Mouse (Mus musculus): ENCODE data around the gene Olfr1062. TPM values are rescaled to one million over a fixed set of nuclear protein-coding genes. Genes with fewer than 3 reads are reported as not detected.
"Not testable (repeated sequence)": the region's sequence is repeated elsewhere in the genome, so short reads cannot be mapped to it uniquely, and the experiment has no call there.

Olfr1062 gene
- not detected in 2 replicates for polyA plus RNA-seq (2012; rRNA removed)

DNA sequence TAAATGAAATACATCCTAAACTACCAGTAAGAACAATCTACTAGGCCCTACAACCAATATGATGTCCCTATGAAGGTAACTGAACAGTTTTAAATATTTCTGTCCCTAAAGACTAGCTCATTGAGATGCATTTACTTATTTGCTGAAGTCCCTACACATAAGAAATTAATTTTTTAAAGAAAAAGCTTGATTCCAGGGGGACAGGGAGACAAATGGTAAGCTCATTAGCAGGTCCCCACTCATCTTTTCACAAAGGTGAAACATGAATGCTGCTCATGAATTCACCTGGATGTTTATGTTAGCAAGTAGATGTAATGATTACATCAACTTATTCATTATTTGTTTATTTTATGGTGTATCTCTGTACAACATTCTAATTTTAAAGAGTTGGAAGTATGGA is at the start of gene Olfr1062:
TSS of gene Olfr1062 (minus strand) at position 101 of the 400 bp plus-strand sequence.
- DNase-seq (ENCODE audit: low read depth) = not testable (repeated sequence)

DNA sequence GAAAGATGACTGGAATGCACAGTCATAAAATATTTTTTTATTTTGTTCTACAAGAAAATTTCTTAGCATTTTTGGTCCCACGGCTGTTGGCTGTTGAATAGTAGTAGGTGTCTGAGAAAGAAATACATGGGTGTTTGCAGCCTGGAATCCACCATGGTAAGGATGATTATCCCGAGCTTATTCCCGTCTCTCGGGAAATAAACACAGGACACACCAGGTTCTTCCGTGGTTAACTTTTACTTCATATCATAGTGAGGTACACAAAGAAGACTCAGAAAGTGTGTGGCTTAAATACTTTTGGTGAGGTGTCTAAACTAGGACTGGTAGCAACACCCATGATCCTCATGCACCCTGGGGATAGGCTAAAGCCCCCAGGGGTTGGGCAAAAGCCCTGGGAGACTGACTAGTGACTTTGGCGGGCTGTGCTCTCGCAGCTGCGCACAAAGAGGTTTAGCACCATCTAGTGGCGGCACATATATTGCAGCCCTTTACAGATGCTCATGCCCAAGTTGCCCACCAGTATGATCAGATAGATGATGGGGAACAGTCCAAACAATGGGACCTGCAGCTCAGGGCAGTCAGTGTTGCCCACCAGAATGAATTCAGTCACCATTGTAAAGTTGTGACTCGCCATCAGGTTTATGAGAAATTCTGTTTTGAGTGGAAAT is 38.0 kb upstream of the Olfr1062 start:
- DNase-seq (ENCODE audit: low read depth) = no peak

DNA sequence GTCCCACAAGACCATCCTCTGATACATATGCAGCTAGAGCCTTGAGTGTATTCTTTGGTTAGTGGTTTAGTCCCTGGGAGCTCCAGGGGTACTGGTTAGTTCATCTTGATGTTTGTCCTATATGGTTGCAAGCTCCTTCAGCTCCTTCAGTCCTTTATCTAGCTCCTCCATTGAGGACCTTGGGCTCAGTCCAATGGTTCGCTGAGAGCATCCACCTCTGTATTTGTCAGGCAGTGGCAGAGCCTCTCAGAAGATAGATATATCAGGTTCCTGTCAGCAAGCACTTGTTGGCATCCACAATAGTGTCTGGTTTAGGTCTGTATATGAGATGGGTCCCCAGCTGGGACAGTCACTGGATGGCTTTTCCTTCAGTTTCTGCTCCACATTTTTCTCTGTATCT is 33.9 kb upstream of the Olfr1062 start:
- DNase-seq (ENCODE audit: low read depth) = no peak

DNA sequence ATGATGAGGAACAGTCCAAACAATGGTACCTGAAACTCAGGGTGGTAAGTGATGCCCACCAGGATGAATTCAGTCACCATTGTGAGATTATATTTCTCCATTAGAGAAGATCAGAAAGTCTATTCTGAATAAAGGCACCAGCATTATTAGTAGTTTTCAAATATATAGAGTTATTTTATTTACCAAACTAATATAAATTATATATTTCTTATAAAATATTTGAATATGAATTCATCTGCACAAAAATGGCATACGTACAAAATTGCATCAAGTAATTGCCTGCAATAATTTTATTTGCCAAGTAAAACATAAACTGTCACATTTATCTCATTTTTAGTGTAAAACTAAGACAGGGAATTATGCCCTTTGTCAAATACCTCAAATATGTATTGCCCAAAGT is 29.6 kb upstream of the Olfr1062 start, which contains the start of gene Olfr1066:
TSS of gene Olfr1066 (minus strand) at position 101 of the 400 bp plus-strand sequence.
- DNase-seq (ENCODE audit: low read depth) = no peak

DNA sequence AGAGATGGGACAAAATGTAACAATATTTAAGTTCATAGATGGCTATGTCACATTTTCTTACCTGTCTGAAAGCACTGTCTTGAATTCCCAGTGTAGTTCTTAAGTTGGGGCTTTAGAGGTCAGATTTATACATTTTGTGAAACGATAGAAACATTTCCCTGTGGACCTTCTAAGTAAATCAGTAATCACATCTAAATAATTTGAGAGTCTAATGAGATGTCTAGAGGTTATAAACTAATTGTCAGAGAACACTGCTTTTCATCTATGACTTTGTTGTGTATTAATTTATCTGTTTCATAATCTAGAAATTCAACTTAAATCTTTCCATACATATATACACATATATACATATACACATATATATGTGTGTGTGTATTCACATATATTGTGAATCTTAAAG is 23.9 kb upstream of the Olfr1062 start, which contains the start of gene Olfr1065:
TSS of gene Olfr1065 (minus strand) at position 101 of the 400 bp plus-strand sequence.
- not testable (repeated sequence) for DNase-seq (ENCODE audit: low read depth)

DNA sequence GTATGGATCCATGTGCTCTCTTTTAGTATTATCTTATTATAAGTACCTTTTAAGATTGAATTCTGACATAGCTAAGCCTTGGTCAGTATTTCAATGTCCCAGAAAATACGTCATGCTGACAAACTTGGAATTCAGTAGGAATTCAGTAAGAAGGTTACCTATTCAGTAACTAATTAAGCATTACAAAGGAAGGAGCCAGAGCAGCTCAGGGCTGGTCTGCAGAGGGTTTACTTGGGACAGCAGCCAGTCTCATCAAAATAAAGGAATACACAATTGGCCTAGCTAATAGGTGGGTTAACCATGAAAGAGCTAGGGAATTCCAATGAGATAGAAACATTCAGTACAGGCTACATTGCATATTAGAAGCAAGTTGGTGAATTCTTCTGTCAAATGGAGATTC is 15.6 kb upstream of the Olfr1062 start:
- DNase-seq (ENCODE audit: low read depth) = not testable (repeated sequence)

DNA sequence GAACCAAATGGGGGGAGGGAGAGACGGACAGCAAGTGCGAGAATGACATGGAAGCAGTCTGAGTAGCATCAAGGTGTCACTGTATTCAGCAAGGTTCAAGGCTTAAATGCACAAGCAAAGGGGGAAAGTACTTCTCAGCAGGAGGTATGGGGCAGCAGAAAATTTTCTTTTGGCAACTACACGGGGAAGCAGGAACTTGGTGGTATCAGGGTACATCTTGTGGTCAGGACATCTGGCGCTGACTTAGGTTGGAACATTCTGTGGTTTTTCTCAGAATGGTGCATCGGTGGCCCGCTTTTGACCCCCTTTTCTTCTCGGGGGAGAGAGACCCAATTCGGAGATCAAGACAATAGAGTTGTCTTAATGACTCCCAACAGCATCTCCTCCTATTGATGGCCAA is 2.0 kb upstream of the Olfr1062 start:
- DNase-seq (ENCODE audit: low read depth) = not testable (repeated sequence)

DNA sequence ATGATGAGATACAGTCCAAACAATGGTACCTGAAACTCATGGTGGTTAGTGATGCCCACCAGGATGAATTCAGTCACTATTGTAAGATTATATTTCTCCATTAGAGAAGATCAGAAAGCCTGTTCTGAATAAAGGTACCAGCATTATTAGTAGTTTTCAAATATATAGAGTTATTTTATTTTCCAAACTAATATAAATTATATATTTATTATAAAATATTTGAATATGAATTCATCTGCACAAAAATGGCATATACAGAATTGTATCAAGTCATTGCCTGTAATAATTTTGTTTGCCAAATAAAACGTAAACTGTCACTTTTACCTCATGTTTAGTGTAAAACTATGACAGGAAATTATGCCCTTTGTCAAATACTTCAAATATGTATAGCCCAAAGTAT is 12.6 kb downstream of the Olfr1062 start, which contains the start of gene Olfr1061:
TSS of gene Olfr1061 (minus strand) at position 101 of the 400 bp plus-strand sequence.
- no peak for DNase-seq (ENCODE audit: low read depth)

DNA sequence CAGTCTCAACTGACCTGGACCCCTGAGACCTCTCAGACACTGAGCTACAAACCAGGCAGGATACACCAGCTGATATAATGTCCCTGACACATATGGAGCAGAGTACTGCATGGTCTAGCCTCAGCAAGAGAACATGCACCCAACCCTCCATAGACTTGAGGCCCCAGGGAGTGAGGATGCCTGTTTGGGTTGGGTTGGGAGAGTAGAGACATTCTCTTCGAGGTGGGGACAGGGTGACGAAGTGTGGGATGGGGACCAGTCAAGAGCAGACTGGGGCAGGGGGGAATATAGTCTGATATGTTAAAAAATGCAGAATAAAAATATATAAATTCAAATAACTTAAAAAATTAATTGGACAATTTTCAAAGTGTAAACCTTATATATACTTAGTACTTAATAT is 31.4 kb downstream of the Olfr1062 start:
- no peak for DNase-seq (ENCODE audit: low read depth)

DNA sequence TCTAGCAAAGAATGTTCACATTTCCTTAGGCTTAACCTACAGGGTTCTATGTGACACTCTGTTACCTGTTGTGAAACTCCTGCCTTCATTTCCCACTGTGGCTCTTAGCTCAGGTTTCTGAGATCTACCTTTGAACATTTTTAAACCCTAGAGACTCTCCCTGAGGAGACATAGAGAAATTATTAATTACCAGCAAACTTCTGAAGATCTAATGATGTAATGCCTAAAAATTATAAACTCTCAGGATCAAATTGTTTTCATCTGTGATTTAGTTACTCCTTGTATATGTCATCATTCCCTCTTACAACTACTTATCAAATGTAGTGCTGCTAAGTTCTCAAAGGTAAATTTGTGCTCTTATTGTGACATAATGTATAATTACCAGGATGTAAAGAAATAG is 38.1 kb downstream of the Olfr1062 start, which contains the start of gene Olfr1058:
TSS of gene Olfr1058 (minus strand) at position 101 of the 400 bp plus-strand sequence.
- DNase-seq (ENCODE audit: low read depth) = not testable (repeated sequence)

DNA sequence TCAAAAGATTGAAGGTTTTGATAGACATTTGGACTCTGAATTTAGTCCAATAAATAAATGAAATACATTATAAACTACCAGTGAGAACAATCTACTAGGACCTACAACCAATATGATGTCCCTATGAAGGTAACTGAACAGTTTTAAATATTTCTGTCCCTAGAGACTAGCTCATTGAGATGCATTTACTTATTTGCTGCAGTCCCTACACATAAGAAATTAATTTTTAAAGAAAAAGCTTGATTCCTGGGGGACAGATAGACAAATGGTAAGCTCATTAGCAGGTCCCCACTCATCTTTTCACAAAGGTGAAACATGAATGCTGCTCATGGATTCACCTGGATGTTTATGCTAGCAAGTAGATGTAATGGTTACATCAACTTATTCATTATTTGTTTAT is 48.3 kb downstream of the Olfr1062 start, which contains the start of gene Olfr1057:
TSS of gene Olfr1057 (minus strand) at position 101 of the 400 bp plus-strand sequence.
- no peak for DNase-seq (ENCODE audit: low read depth)

Other genes with a start within 250 kb of the Olfr1062 start
- gene Olfr1044, start 248.9 kb downstream of the Olfr1062 start, polyA plus RNA-seq (2012; rRNA removed) = not detected in 2 replicates
- not detected in 2 replicates for gene Olfr52, start 241.1 kb downstream of the Olfr1062 start, polyA plus RNA-seq (2012; rRNA removed)
- gene Olfr1045, start 223.7 kb downstream of the Olfr1062 start, polyA plus RNA-seq (2012; rRNA removed) = not detected in 2 replicates
- not detected in 2 replicates for gene Olfr1046, start 207.4 kb downstream of the Olfr1062 start, polyA plus RNA-seq (2012; rRNA removed)
- gene Olfr1047, start 195.3 kb downstream of the Olfr1062 start, polyA plus RNA-seq (2012; rRNA removed) = not detected in 2 replicates
- gene Olfr1048, start 186.5 kb downstream of the Olfr1062 start, polyA plus RNA-seq (2012; rRNA removed) = not detected in 2 replicates
- gene Olfr1049, start 168.4 kb downstream of the Olfr1062 start, polyA plus RNA-seq (2012; rRNA removed) = not detected in 2 replicates
- gene Olfr1051, start 147.7 kb downstream of the Olfr1062 start, polyA plus RNA-seq (2012; rRNA removed) = not detected in 2 replicates
- gene Olfr1052, start 134.3 kb downstream of the Olfr1062 start, polyA plus RNA-seq (2012; rRNA removed) = not detected in 2 replicates
- gene Olfr1053, start 111.5 kb downstream of the Olfr1062 start, polyA plus RNA-seq (2012; rRNA removed) = not detected in 2 replicates
- gene Olfr1054, start 91.3 kb downstream of the Olfr1062 start, polyA plus RNA-seq (2012; rRNA removed) = not detected in 2 replicates
- not detected in 2 replicates for gene Olfr1055, start 76.5 kb downstream of the Olfr1062 start, polyA plus RNA-seq (2012; rRNA removed)
- not detected in 2 replicates for gene Olfr1056, start 64.3 kb downstream of the Olfr1062 start, polyA plus RNA-seq (2012; rRNA removed)
- not detected in 2 replicates for gene Olfr1057, start 48.4 kb downstream of the Olfr1062 start, polyA plus RNA-seq (2012; rRNA removed)
- not detected in 2 replicates for gene Olfr1058, start 38.2 kb downstream of the Olfr1062 start, polyA plus RNA-seq (2012; rRNA removed)
- not detected in 2 replicates for gene Olfr1061, start 12.7 kb downstream of the Olfr1062 start, polyA plus RNA-seq (2012; rRNA removed)
- not detected in 2 replicates for gene Olfr1065, start 23.8 kb upstream of the Olfr1062 start, polyA plus RNA-seq (2012; rRNA removed)
- gene Olfr1066, start 29.5 kb upstream of the Olfr1062 start, polyA plus RNA-seq (2012; rRNA removed) = not detected in 2 replicates
- not detected in 2 replicates for gene Olfr228, start 60.6 kb upstream of the Olfr1062 start, polyA plus RNA-seq (2012; rRNA removed)
- gene Olfr1076, start 81.7 kb upstream of the Olfr1062 start, polyA plus RNA-seq (2012; rRNA removed) = not detected in 2 replicates
- gene Olfr1079, start 115.7 kb upstream of the Olfr1062 start, polyA plus RNA-seq (2012; rRNA removed) = not detected in 2 replicates
- gene Olfr1080, start 131.5 kb upstream of the Olfr1062 start, polyA plus RNA-seq (2012; rRNA removed) = not detected in 2 replicates
- gene Olfr1082, start 172.2 kb upstream of the Olfr1062 start, polyA plus RNA-seq (2012; rRNA removed) = not detected in 2 replicates
- gene Olfr1084, start 213.0 kb upstream of the Olfr1062 start, polyA plus RNA-seq (2012; rRNA removed) = not detected in 2 replicates
- gene Olfr1085, start 235.3 kb upstream of the Olfr1062 start, polyA plus RNA-seq (2012; rRNA removed) = not detected in 2 replicates